Mouse (Mus musculus) MEL (cell line): ENCODE measurements around the gene Sh3rf3.

Experiments used
- CTCF ChIP-seq, 3 experiments: IDR thresholded peaks in 2 of 3; conservative IDR thresholded peaks in 1 of 3; 2 replicates each; pipeline ENCODE4 v1.5.1; 2011 to 2012; ENCODE audit warnings: low read length in 3 of 3, low read depth in 2 of 3, mild to moderate bottlenecking in 2 of 3, improper control_type of control experiment in 1 of 3, inconsistent platforms in 1 of 3, mixed read lengths in 1 of 3, moderate library complexity in 1 of 3; ENCODE audit not compliant: control insufficient read depth in 1 of 3, insufficient read depth in 1 of 3, poor library complexity in 1 of 3, severe bottlenecking in 1 of 3
- EP300 ChIP-seq, 2 experiments: IDR thresholded peaks; 2 replicates each; pipeline ENCODE4 v1.6.1; 2011; ENCODE audit warnings: improper control_type of control experiment in 2 of 2, low read length in 2 of 2, low read depth in 1 of 2, mild to moderate bottlenecking in 1 of 2
- GABPA ChIP-seq: IDR thresholded peaks from 2 replicates; pipeline ENCODE4 v1.6.1; 2012; ENCODE audit warnings: low read depth, mild to moderate bottlenecking, inconsistent platforms, low read length, improper control_type of control experiment, moderate library complexity
- KAT2A ChIP-seq: conservative IDR thresholded peaks from 2 replicates; pipeline ENCODE4 v1.6.1; 2012; ENCODE audit warnings: low read depth, low read length, improper control_type of control experiment, inconsistent platforms
- MAFK ChIP-seq: IDR thresholded peaks from 2 replicates; pipeline ENCODE4 v1.6.1; 2011; ENCODE audit warnings: low read depth, mild to moderate bottlenecking, low read length, improper control_type of control experiment, borderline replicate concordance
- MAX ChIP-seq: IDR thresholded peaks from 2 replicates; pipeline ENCODE4 v1.6.1; 2011; ENCODE audit warnings: low read length, improper control_type of control experiment
- POLR2A ChIP-seq, 2 experiments: IDR thresholded peaks; 2 replicates each; pipeline ENCODE4 v1.6.1; 2011 to 2012; ENCODE audit warnings: low read length in 2 of 2, mild to moderate bottlenecking in 2 of 2, control low read depth in 1 of 2, improper control_type of control experiment in 1 of 2, low read depth in 1 of 2, moderate library complexity in 1 of 2; ENCODE audit not compliant: control insufficient read depth in 1 of 2, insufficient read depth in 1 of 2, poor library complexity in 1 of 2
- RAD21 ChIP-seq: IDR thresholded peaks from 2 replicates; pipeline ENCODE4 v1.6.1; 2011; ENCODE audit warnings: mild to moderate bottlenecking, low read depth, low read length, improper control_type of control experiment
- SMC3 ChIP-seq: IDR thresholded peaks from 2 replicates; pipeline ENCODE4 v1.6.1; 2011; ENCODE audit warnings: low read depth, low read length, improper control_type of control experiment
- TCF12 ChIP-seq: IDR thresholded peaks from 2 replicates; pipeline ENCODE4 v1.6.1; 2014; ENCODE audit warnings: low read depth, mild to moderate bottlenecking, inconsistent platforms, low read length, improper control_type of control experiment, moderate library complexity
- USF1 ChIP-seq: IDR thresholded peaks from 2 replicates; pipeline ENCODE4 v1.6.1; 2014; ENCODE audit warnings: low read depth, mild to moderate bottlenecking, inconsistent platforms, low read length, improper control_type of control experiment, moderate library complexity
- USF2 ChIP-seq, 2 experiments: IDR thresholded peaks; 2 replicates each; pipeline ENCODE4 v1.6.1; 2011 to 2012; ENCODE audit warnings: improper control_type of control experiment in 2 of 2, low read length in 2 of 2, borderline replicate concordance in 1 of 2, inconsistent platforms in 1 of 2, low read depth in 1 of 2, mild to moderate bottlenecking in 1 of 2; ENCODE audit not compliant: insufficient read depth in 1 of 2

DNA sequence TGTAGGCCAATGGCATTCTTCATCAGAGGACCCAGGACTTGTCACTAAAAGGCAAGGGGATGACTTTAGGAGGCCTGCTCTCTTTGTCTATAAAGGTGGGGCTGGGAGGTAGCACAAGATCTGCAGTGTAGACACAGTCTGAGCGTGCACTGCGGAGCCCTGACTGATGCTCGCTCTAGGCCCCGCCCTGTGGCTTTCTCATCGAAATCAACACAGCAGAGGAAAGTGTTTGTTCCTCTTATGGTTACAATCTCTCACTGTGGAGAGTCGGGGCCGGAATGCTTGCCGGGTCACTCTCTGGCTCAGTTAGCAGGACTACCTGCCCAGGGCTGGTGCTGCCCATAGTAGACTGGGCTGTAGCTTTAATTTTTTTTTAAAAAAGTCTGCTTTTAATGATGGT, 299.6 kb downstream of the Sh3rf3 start:
- no peak for TF ChIP-seq KAT2A
- no peak for TF ChIP-seq CTCF (IDR thresholded peaks at IDR 0.05 in 2 of 3, conservative IDR thresholded peaks at IDR 0.05 in 1 of 3; ENCODE audit: control insufficient read depth in 1 of 3, insufficient read depth in 1 of 3, low read depth in 2 of 3, low read length in 3 of 3, poor library complexity in 1 of 3, severe bottlenecking in 1 of 3)
- no peak for TF ChIP-seq USF2 (IDR thresholded peaks at IDR 0.05; ENCODE audit: borderline replicate concordance in 1 of 2, insufficient read depth in 1 of 2, low read depth in 1 of 2, low read length in 2 of 2)
- no peak for TF ChIP-seq SMC3
- no peak for TF ChIP-seq RAD21
- TF ChIP-seq POLR2A (IDR thresholded peaks at IDR 0.05; ENCODE audit: control insufficient read depth in 1 of 2, insufficient read depth in 1 of 2, low read depth in 1 of 2, low read length in 2 of 2, poor library complexity in 1 of 2): no peak
- TF ChIP-seq MAX: no peak
- no peak for TF ChIP-seq EP300 (IDR thresholded peaks at IDR 0.05; ENCODE audit: low read depth in 1 of 2, low read length in 2 of 2)
- no peak for TF ChIP-seq USF1
- TF ChIP-seq GABPA: no peak
- no peak for TF ChIP-seq MAFK
- no peak for TF ChIP-seq TCF12
